Mouse (Mus musculus): ENCODE data around the gene Bax. TPM values are rescaled to one million over a fixed set of nuclear protein-coding genes. Genes with fewer than 3 reads are reported as not detected.
"Not testable (repeated sequence)": the region's sequence is repeated elsewhere in the genome, so short reads cannot be mapped to it uniquely, and the experiment has no call there.

The Bax gene
- polyA plus RNA-seq, 1 experiment from 2014 or later: 182 TPM

- not testable (repeated sequence) for H3K9ac ChIP-seq (replicated peaks; ENCODE audit: low read length); H3K27ac ChIP-seq (ENCODE audit: low read length); H3K4me2 ChIP-seq (replicated peaks; ENCODE audit: low read depth, low read length); H3K27me3 ChIP-seq (ENCODE audit: insufficient read depth, low read length); H3K4me3 ChIP-seq (ENCODE audit: low read length); H3K9me3 ChIP-seq (ENCODE audit: low read length); H3K36me3 ChIP-seq (ENCODE audit: insufficient read depth, low read length); ATAC-seq (ENCODE audit: low FRiP score, low TSS enrichment)
- peaks cover 12% of the 10 kb centered on the region for H3K4me1 ChIP-seq (ENCODE audit: insufficient read depth, low read length)
- 91% methylated on average over 5 of the region's 5 CpGs for WGBS
Observed at GRCm38 (mm10) chr7:45484985-45485384, 18.3 kb upstream of the Bax start.

DNA sequence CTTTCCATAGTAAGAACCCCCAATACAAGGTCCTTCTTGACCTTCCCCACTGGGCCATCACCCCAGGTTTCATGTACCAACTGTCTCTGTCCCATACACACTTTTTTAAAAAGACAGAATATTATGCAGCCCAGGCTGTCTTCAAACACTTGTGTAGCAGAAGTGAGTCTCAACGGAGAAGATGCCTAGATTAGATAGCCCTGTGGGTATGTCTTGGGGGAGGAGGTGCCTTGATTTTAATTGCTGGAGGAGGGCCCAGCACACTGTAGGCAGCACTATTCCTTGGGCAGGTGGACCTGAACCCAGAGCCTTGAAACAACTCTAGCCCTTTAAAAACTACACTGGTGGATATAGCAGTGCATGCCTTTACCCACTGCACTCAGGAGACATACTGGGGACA lies 15.5 kb upstream of the Bax start:
- H3K9me3 ChIP-seq (ENCODE audit: low read length): no peaks in the 10 kb centered on the region
- H3K9ac ChIP-seq (replicated peaks; ENCODE audit: low read length): no peak overlapping the region
- ATAC-seq (ENCODE audit: low FRiP score, low TSS enrichment): no peak
- no peaks in the 10 kb centered on the region for H3K27me3 ChIP-seq (ENCODE audit: insufficient read depth, low read length)
- no peak overlapping the region for H3K4me3 ChIP-seq (ENCODE audit: low read length)
- no peak overlapping the region for H3K27ac ChIP-seq (ENCODE audit: low read length)
- WGBS: 86% methylated on average over 1 of the region's 1 CpGs
- H3K4me1 ChIP-seq (ENCODE audit: insufficient read depth, low read length): no peaks in the 10 kb centered on the region
- H3K4me2 ChIP-seq (replicated peaks; ENCODE audit: low read depth, low read length): no peak overlapping the region
- no peaks in the 10 kb centered on the region for H3K36me3 ChIP-seq (ENCODE audit: insufficient read depth, low read length)

- Histone ChIP-seq H3K9me3 (ENCODE audit: low read length) (no peaks in the 10 kb centered on the region), H3K4me1 (ENCODE audit: insufficient read depth, low read length) (no peaks in the 10 kb centered on the region), H3K4me3 (ENCODE audit: low read length) (no peak within 1 kb of the TSS), H3K27ac (ENCODE audit: low read length) (no peak within 1 kb of the TSS), H3K36me3 (ENCODE audit: insufficient read depth, low read length) (no peaks in the 10 kb centered on the region), H3K27me3 (ENCODE audit: insufficient read depth, low read length) (no peaks in the 10 kb centered on the region), H3K4me2 (replicated peaks; ENCODE audit: low read depth, low read length) (no peak within 1 kb of the TSS), H3K9ac (replicated peaks; ENCODE audit: low read length) (no peak within 1 kb of the TSS)
- ATAC-seq (ENCODE audit: low FRiP score, low TSS enrichment): peak; percentile 83
- WGBS: 51% methylated on average over 15 of the region's 15 CpGs
Observed at GRCm38 (mm10) chr7:45481374-45481927, 14.8 kb upstream of the Bax start, which contains the start of gene Tulp2. Gene Tulp2 (plus strand): TSS chr7:45481877.

DNA sequence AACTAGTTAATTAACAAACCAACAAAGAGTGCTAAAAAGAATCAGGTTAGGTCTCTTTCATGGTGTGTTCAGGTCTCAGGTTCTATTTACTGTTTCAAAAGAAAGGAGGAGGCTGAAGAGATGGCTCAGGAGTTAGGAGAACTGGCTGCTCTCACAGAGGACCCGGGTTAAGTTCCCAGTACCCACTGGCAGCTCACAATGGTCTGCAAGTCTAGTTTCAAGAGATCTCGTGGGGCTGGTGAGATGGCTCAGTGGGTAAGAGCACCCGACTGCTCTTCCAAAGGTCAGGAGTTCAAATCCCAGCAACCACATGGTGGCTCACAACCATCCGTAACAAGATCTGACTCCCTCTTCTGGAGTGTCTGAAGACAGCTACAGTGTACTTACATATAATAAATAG lies 13.6 kb upstream of the Bax start:
- not testable (repeated sequence) for H3K4me2 ChIP-seq (replicated peaks; ENCODE audit: low read depth, low read length); H3K27me3 ChIP-seq (ENCODE audit: insufficient read depth, low read length); H3K27ac ChIP-seq (ENCODE audit: low read length); H3K9me3 ChIP-seq (ENCODE audit: low read length); H3K4me1 ChIP-seq (ENCODE audit: insufficient read depth, low read length); ATAC-seq (ENCODE audit: low FRiP score, low TSS enrichment); H3K4me3 ChIP-seq (ENCODE audit: low read length); H3K36me3 ChIP-seq (ENCODE audit: insufficient read depth, low read length); H3K9ac ChIP-seq (replicated peaks; ENCODE audit: low read length)
- WGBS: 67% methylated on average over 3 of the region's 4 CpGs

DNA sequence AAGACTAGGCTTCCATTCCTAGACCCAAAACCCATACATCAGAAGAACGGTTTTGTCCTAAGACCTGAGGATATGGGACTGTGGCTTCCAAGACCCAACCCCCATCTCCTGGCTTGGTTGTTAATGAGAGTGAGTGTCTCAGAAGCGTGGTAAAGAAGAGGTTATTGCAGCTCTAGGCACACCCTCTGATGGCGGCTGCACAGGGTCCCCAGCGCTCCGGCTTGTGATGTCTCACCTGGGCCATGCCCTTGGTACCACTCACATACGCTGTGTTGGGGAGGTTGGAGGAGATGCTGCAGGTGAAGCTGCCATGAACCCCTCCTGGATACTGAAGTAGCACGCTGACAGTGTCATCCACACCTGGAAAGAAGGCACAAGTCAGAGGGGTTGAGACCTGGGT lies 12.1 kb upstream of the Bax start:
- no peaks in the 10 kb centered on the region for H3K9me3 ChIP-seq (ENCODE audit: low read length)
- no peak overlapping the region for H3K27ac ChIP-seq (ENCODE audit: low read length)
- 93% methylated on average over 7 of the region's 7 CpGs for WGBS
- H3K27me3 ChIP-seq (ENCODE audit: insufficient read depth, low read length): no peaks in the 10 kb centered on the region
- no peak overlapping the region for H3K9ac ChIP-seq (replicated peaks; ENCODE audit: low read length)
- H3K36me3 ChIP-seq (ENCODE audit: insufficient read depth, low read length): no peaks in the 10 kb centered on the region
- H3K4me3 ChIP-seq (ENCODE audit: low read length): no peak overlapping the region
- H3K4me1 ChIP-seq (ENCODE audit: insufficient read depth, low read length): peaks cover 3% of the 10 kb centered on the region; the same call in 1 of the 2 replicates
- no peak overlapping the region for H3K4me2 ChIP-seq (replicated peaks; ENCODE audit: low read depth, low read length)
- no peak for ATAC-seq (ENCODE audit: low FRiP score, low TSS enrichment)

DNA sequence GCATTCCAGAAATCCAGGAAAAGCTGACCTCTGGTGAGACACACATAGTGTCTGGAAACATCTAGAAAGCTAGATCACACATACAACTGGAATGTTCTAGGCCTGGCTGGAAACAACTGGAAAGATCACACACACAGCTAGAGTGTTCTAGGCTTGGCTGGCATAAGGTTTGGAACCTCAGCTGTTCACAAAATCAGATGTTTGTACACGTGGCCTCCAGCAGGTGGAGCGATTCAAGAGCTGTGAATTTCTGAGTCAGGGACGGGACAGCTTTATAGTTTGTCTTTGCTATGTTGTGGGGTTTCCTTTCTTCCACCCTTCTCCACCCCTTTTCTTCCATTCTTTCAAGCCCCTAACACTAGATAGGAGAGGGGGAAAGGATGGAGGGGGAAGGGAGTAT lies 10.3 kb upstream of the Bax start:
- Histone ChIP-seq H3K27ac (ENCODE audit: low read length) (no peak overlapping the region), H3K27me3 (ENCODE audit: insufficient read depth, low read length) (no peaks in the 10 kb centered on the region), H3K36me3 (ENCODE audit: insufficient read depth, low read length) (no peaks in the 10 kb centered on the region), H3K9me3 (ENCODE audit: low read length) (no peaks in the 10 kb centered on the region), H3K9ac (replicated peaks; ENCODE audit: low read length) (no peak overlapping the region), H3K4me2 (replicated peaks; ENCODE audit: low read depth, low read length) (no peak overlapping the region), H3K4me3 (ENCODE audit: low read length) (no peak overlapping the region), H3K4me1 (ENCODE audit: insufficient read depth, low read length) (peaks cover 3% of the 10 kb centered on the region; the same call in 1 of the 2 replicates)
- ATAC-seq (ENCODE audit: low FRiP score, low TSS enrichment): no peak
- 2% methylated on average over 3 of the region's 3 CpGs for WGBS

DNA sequence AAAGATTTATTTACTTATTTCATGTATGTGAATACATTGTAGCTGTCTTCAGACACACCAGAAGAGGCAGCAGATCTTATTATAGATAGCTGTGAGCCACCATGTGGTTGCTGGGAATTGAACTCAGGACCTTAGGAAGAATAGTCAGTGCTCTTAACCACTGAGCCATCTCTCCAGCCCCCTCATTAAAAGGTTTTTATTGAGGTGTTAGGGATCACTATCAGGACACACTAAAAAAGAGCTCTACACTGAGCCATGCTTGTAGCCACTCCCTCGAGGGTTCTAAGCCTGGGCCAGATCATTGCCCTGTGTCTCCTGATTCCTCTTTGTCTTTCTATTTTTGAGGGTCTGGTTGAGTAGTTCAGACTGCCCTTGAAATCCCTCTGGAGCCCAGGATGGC lies 9.8 kb upstream of the Bax start:
- no peaks in the 10 kb centered on the region for H3K36me3 ChIP-seq (ENCODE audit: insufficient read depth, low read length)
- H3K9ac ChIP-seq (replicated peaks; ENCODE audit: low read length): no peak overlapping the region
- no peak overlapping the region for H3K4me2 ChIP-seq (replicated peaks; ENCODE audit: low read depth, low read length)
- H3K27ac ChIP-seq (ENCODE audit: low read length): no peak overlapping the region
- H3K4me1 ChIP-seq (ENCODE audit: insufficient read depth, low read length): peaks cover 3% of the 10 kb centered on the region; the same call in 1 of the 2 replicates
- no peak for ATAC-seq (ENCODE audit: low FRiP score, low TSS enrichment)
- H3K27me3 ChIP-seq (ENCODE audit: insufficient read depth, low read length): no peaks in the 10 kb centered on the region
- H3K4me3 ChIP-seq (ENCODE audit: low read length): no peak overlapping the region
- 57% methylated on average over 1 of the region's 1 CpGs for WGBS
- H3K9me3 ChIP-seq (ENCODE audit: low read length): no peaks in the 10 kb centered on the region

DNA sequence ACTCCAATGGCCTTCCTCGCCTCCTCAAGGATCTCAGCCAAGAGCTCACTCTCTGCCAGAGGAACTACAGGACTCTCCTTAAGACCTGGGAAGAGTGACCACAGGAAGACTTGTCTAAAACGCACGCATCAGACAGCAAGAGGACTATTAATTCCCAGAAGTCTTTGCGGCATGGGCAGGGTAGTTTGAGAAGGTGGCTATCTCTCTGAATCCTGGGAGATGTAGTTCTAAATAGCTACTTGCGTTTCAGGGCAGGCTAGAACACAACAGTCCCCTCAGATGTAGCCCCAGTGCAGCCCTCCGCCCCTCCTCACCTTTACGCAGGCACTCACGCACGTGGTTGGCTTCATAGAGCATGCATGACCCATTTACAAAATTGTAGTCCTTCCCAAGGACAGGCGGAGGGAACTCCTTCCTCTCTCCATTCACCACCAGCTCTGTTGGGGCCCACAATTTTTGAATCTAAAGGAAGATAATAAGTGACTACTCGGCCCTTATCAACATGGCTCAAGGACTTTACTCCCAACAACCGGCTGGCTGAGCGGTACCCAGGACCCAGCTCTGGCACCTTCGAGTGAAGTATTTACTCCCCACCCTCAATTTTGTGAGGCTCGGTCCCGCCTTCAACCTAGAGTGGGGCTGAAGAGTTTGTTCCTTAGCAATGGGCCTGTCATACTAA lies 8.7 kb upstream of the Bax start:
- Histone ChIP-seq H3K9me3 (ENCODE audit: low read length) (no peaks in the 10 kb centered on the region), H3K4me2 (replicated peaks; ENCODE audit: low read depth, low read length) (peak overlapping the region; percentile 50), H3K4me3 (ENCODE audit: low read length) (peak overlapping the region; percentile 29), H3K4me1 (ENCODE audit: insufficient read depth, low read length) (peaks cover 3% of the 10 kb centered on the region; the same call in 1 of the 2 replicates), H3K9ac (replicated peaks; ENCODE audit: low read length) (peak overlapping the region; percentile 60), H3K27me3 (ENCODE audit: insufficient read depth, low read length) (no peaks in the 10 kb centered on the region), H3K27ac (ENCODE audit: low read length) (no peak overlapping the region), H3K36me3 (ENCODE audit: insufficient read depth, low read length) (no peaks in the 10 kb centered on the region)
- ATAC-seq (ENCODE audit: low FRiP score, low TSS enrichment): peak; percentile 52; the same call in 1 of the 2 replicates
- WGBS: 63% methylated on average over 16 of the region's 16 CpGs

DNA sequence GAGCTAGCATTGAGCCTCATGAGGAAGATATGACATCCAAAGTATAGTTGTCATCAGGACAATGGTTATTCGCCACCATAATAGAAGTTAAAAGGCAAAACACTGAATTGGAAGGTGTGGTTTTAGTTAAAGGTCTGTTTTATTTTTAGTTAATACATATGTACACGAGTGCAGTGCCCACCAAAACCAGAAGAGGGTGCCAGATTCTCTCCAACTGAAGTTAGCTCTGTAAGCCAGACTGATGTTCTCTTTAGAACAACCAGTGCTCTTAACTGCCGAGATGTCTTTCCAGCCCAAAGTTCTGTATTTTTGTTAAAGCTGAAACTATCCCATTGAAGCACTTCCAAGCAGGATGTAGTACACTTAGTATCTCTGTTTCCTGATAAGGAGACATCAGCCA lies 4.2 kb upstream of the Bax start:
- Histone ChIP-seq H3K27ac (ENCODE audit: low read length) (no peak overlapping the region), H3K4me3 (ENCODE audit: low read length) (no peak overlapping the region), H3K4me2 (replicated peaks; ENCODE audit: low read depth, low read length) (no peak overlapping the region), H3K9ac (replicated peaks; ENCODE audit: low read length) (no peak overlapping the region; the same call in 1 of the 2 replicates), H3K36me3 (ENCODE audit: insufficient read depth, low read length) (no peaks in the 10 kb centered on the region), H3K9me3 (ENCODE audit: low read length) (no peaks in the 10 kb centered on the region), H3K4me1 (ENCODE audit: insufficient read depth, low read length) (peaks cover 12% of the 10 kb centered on the region), H3K27me3 (ENCODE audit: insufficient read depth, low read length) (no peaks in the 10 kb centered on the region)
- 5% methylated on average over 3 of the region's 3 CpGs for WGBS
- ATAC-seq (ENCODE audit: low FRiP score, low TSS enrichment): no peak

- Histone ChIP-seq H3K4me3 (ENCODE audit: low read length) (peak overlapping the region; percentile 92), H3K4me2 (replicated peaks; ENCODE audit: low read depth, low read length) (peak overlapping the region; percentile 87), H3K27ac (ENCODE audit: low read length) (no peak overlapping the region), H3K9me3 (ENCODE audit: low read length) (no peaks in the 10 kb centered on the region), H3K36me3 (ENCODE audit: insufficient read depth, low read length) (peaks cover 18% of the 10 kb centered on the region), H3K27me3 (ENCODE audit: insufficient read depth, low read length) (no peaks in the 10 kb centered on the region), H3K4me1 (ENCODE audit: insufficient read depth, low read length) (peaks cover 17% of the 10 kb centered on the region), H3K9ac (replicated peaks; ENCODE audit: low read length) (peak overlapping the region; percentile 67)
- 37% methylated on average over 7 of the region's 7 CpGs for WGBS
- ATAC-seq (ENCODE audit: low FRiP score, low TSS enrichment): peak; percentile 23; the same call in 1 of the 2 replicates
Observed at GRCm38 (mm10) chr7:45467090-45467670, 482 bp upstream of the Bax start.
